Mouse (Mus musculus): ENCODE results near the gene Spib.

Gene Spib

GRCm38 (mm10) chr7:44549621-44550408, 17.9 kb upstream of the Spib start:
- intact Hi-C loops (cut with DNase I) = no loop called here

- intact Hi-C loops (cut with DNase I) = no loop called here
Measured at GRCm38 (mm10) chr7:44548497-44549087, 16.7 kb upstream of the Spib start, which contains the start of gene Pold1. TSS of gene Pold1 (minus strand) at chr7:44548849.

- intact Hi-C loops (cut with DNase I) = no loop called here
Measured at GRCm38 (mm10) chr7:44547725-44548124, 15.9 kb upstream of the Spib start.

DNA sequence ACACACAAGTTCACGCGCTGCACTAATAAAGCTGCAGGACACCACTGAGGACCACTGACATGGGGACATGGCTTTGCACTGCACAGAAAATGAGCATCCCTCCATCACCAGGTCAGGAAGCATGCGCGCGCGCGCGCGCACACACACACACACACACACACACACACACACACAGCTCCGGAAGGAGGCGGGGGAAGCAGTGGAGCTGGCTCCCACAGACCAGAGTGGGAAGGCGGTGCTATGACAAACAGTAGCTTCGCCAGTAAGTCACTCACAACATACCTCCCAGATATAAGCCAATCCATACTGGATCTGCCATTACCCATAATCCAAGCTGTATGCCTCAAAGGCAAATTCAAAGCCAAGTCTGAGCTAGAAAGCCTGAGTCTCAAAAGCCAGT, 15.2 kb upstream of the Spib start:
- intact Hi-C loops (cut with DNase I) = no loop called here

GRCm38 (mm10) chr7:44546274-44546673, 14.4 kb upstream of the Spib start:
- intact Hi-C loops (cut with DNase I) = no loop called here

DNA sequence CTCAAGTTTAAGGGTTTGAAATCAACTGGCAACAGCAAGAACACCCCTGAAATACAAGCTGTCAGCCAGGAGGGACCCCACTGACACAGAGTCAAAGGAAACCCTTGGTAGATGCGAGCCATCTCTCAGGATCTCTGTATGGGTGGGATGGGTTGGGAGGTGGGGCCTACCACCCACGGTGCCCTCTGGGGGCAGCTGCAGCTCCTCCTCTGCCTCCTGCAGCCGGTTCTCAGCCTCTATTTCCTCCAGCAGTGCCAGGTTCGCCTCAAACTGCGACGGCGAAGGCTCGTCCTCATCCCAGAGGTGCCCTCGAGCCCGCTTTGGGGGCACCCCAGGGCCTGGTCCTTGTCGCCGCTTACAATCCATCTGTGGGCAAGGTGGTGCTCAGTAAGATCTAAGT, 11.2 kb upstream of the Spib start:
- intact Hi-C loops (cut with DNase I) = no loop called here

DNA sequence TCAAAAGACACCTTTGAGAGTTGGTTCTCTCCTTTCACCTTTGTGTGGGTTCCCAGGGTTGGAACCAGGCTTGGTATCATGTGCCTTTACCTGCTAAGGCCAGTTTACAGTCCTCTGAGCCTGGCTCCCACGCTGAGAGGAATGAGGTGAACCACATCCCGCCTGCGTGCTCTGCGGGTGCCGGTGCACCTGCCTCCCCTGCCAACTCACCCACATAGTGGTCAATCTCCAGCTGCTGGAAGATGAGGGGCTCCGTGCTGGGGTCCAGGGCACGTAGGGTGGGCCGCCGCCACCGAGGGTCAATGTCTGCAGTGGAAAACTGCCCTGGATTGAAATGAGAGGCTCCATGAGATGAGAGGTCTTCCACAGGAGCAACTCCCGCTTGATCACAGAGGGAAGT, 10.7 kb upstream of the Spib start:
- intact Hi-C loops (cut with DNase I) = no loop called here

DNA sequence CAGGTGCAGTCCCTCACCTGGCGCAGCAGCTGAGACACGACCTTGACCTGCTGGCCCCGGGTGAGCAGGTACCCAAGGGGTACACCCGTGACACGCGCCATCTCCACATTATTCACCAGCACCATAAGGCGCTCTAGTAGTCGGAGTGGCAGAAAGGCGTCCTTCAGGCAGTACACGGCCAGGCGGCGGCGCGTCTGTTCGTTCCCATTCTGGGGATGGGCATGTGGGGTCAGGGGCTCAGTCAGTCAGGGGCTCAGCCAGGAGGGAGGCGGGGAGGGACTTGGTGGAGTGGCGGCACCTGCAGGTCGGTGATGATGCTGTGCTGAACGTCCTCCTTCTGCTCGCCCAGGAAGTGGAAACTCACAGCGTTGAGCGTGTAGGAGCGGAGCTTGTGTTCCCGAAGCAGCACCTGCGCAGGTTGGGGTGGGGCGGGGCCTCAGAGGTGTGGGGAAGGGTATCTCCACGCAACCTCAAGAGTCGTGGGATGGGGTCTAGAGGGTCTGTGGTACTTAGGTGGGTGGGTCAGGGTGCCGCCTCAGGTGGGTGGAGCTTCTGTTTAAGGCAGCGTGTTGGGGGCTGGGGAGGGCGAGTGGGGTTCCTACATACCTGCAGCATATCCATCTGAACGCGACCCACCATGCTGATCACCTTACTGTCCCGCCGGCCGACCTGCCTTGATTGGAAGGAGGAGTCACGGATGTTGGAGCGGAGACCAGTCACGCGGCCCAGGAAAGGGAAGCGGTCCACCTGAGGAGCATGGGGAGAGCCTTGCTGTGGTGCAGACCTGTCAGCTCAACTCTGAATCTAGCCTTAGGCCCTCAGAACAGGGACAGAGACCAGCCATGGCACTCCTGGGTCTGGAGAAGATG, 7.1 kb upstream of the Spib start:
- intact Hi-C loops (cut with DNase I) = no loop called here

DNA sequence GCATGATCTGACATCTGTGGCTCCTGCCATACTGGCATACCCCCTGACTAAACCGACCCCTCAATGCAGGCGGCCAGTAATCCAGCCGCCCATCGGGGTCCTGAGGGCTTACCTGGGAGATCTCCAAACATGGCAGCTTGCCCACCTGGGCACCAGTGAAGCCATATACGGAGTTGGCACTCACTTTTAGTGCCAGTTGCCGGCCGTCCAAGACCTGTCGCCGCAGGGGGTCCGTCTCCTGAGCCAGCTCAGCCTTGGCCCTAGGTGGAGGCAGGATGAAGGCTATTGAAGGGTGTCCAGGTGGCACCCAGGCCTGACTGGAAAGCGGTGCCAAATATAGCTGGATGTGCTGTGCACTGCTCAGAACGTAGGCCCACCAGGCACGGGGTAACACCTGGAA, 5.6 kb upstream of the Spib start:
- intact Hi-C loops (cut with DNase I) = no loop called here

- intact Hi-C loops (cut with DNase I) = no loop called here
Measured at GRCm38 (mm10) chr7:44537009-44537408, 5.1 kb upstream of the Spib start.

GRCm38 (mm10) chr7:44536590-44536968, 4.7 kb upstream of the Spib start:
- intact Hi-C loops (cut with DNase I) = no loop called here

DNA sequence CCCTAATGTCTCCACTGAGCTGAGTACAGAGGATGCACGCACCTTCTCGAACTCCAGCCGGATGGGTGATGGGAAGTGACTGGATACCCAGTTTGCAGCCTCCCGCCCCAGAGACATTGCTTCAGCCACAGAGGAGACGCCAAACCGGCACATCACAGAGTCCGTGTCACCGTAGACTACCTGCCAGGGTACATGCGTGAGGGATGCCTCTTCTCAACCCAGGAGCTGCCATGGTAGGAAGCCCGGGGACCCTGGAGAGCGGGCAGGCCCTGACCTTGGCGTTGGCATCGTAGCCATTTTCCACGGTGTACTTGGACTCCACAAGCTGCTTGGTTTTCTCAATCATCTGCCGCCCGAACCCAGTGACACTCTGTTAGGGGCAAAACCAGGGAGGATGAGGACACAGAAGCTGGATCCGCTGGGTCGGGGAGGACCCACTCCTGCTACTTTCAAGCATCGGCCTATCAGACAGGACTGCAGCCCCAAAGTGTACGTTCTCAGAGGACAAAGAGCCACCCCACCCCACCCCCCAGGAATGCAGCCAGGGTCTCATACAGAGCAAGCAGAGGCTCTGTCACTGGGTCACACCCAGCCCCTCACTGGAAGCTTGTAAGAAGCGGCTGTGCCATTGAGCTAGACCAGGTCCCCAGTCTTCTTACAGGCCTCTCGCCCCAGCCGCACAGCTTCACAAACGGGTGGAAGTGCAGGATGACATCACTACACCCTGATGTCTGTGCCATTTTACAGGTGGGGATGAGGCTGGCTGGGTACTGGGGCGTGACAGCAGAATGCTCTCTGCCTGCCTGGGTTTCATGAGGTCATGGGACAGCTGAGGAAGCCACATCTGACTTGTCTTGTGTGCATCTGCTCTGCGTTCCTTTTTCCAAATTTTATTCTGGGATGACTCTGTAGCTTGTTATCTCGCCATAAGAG, 4.1 kb upstream of the Spib start:
- intact Hi-C loops (cut with DNase I) = no loop called here

- intact Hi-C loops (cut with DNase I) = no loop called here
Measured at GRCm38 (mm10) chr7:44534656-44535441, 3.0 kb upstream of the Spib start.

DNA sequence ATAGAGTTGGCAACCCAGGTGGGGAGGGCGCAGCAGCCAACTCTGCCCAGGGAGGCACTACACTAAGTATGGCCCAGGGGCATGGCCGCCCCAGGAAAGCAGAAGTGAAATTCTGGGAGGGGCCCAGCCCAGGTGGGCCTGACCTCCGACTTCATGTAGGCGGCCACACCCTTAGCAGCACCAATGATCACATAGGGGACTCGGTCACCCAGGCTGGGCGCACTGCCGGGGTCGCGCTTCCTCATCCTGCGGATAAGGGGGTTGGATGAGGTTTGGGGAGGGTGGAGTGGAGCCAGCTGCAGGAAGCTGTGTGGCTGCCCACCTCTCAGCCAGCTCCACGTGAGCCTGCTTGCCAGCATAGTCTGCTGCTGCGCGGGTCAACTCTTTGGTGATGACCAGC, 2.4 kb upstream of the Spib start:
- intact Hi-C loops (cut with DNase I) = no loop called here

DNA sequence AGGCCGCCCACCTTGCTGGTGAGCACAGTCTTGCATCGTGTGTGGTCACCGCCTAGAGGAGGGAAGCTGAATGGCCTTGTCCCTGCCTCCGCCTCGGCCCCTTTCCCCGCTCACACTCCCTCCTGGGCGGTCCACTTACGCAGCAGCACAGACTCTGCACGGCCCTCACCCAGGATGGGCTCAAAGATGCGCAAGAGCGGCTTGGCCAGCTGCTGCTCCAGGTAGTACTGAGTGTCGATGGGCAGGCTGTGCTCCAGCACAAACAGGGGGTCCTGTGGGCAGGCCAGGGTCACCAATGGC, 1.8 kb upstream of the Spib start:
- intact Hi-C loops (cut with DNase I) = no loop called here

- intact Hi-C loops (cut with DNase I) = no loop called here
Measured at GRCm38 (mm10) chr7:44532918-44533745, 1.3 kb upstream of the Spib start.

GRCm38 (mm10) chr7:44531207-44531606, 664 bp downstream of the Spib start:
- intact Hi-C loops (cut with DNase I) = no loop called here

DNA sequence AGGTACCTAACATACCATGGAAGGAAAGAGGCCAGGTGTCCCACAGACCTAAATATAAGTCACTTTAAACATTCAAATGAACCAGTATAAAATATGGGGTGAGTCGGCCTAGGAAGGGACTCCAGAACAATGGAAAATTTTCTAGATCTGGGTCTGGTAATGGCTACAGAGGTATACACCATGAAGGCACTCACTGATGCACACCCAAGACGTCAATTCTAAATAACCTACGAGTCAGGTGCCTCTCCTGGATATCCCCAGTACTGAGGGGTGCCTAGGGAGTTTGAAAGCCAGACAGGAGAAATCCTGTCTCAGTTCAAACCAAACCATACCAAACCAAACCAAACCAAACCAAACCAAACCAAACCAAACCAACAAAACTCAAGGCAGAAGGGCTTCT, 1.4 kb downstream of the Spib start:
- intact Hi-C loops (cut with DNase I) = no loop called here

- intact Hi-C loops (cut with DNase I) = loop anchor here (10.0 kb wide), 1 partner anchor 125 kb away; no protein-coding TSS in a partner anchor
Measured at GRCm38 (mm10) chr7:44529518-44529917, 2.4 kb downstream of the Spib start.
